Mouse (Mus musculus) heart, postnatal 10 days (tissue): ENCODE results near the gene Napb. TPM values are rescaled to one million over a fixed set of nuclear protein-coding genes. Genes with fewer than 3 reads are reported as not detected.
"Not testable (repeated sequence)": the region's sequence is repeated elsewhere in the genome, so short reads cannot be mapped to it uniquely, and the experiment has no call there.

ENCODE experiments used
- DNase-seq, 2 experiments: peaks; one replicate each; pipeline ENCODE4 v3.0.0; 2021
- intact Hi-C: fragments of 180-260 bp; cut with DNase I; formaldehyde crosslinking; loops from one replicate; pipeline ENCODE4 v1.15.1; 2025
- total RNA-seq, 2 experiments: library from RNA; stranded (reverse); gene quantifications; 2 replicates each; pipeline ENCODE4 v1.2.3; 2021

Gene Napb
- total RNA-seq: 1 to 10 TPM; 2.1 to 2.5 TPM

DNA sequence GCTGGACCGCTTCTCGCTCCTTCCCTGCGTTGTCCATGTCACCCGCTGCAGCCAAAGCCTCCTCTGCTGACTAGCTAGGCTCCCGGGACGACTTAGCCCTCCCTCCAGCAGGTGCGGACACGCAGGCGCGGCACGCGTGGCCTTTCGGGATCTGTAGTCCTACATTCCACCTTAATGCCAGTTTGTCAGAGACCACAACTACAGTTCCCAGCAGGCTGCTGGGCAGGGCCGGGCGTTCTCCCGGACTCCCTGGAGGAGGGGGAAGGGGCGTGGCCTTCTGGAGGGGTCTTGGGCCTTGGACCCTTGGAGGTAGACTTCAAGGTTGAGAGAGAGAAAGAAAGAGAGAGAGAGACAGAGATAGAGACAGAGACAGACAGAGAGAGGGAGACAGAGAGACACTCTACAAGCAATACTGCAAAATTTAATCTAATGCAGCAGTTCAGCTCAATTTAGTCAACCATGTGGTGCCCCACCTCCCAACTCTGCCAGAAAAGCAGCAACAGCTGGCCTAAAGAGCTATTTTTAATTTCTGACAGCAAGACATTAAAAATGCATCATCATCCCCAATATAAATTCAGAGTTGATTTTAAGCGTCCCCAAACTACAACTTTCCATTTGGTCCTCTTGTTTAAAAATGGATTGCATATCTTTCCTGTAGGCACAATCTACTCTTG lies at the start of gene Napb:
Gene Napb, minus strand, starts transcription at position 141 of the 674 bp plus-strand sequence.
- peak; percentile 95 for DNase-seq
- intact Hi-C loops: loop anchor here (2.0 kb wide), 1 partner anchor 52 kb away; the partner anchor contains the start of gene Gzf1

DNA sequence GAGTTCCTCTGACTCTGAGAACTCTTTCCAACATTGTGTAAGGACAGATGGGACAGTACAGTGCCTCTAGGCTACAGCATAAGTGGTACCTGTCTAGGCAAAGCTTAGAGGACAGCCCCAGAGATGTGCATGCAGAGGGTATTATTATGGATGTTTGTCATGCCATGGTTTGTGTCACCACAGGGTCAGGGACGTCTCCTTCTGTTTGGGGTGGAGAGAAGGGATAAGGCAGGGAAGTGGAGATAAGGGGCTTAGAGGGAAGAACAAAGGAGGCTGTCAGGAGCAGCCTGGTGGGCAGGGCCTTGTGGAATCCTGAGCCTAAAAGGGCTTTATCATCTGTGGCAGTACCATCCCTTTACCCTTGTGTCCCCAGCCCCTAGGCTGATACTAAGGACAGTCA lies 49.4 kb upstream of the Napb start, which contains the start of gene 8030411F24Rik:
Gene 8030411F24Rik, plus strand, starts transcription at position 301 of the 400 bp plus-strand sequence.
- intact Hi-C loops: no loop called here
- DNase-seq: no peak

GRCm38 (mm10) chr2:148771397-148771796 lies 39.1 kb upstream of the Napb start, which contains the start of gene Cst11:
Gene Cst11, minus strand, starts transcription at chr2:148771497.
- DNase-seq, intact Hi-C loops: not testable (repeated sequence)

GRCm38 (mm10) chr2:148763648-148764388 lies 31.6 kb upstream of the Napb start:
- intact Hi-C loops: no loop called here
- no peak for DNase-seq

- no peak for DNase-seq
- intact Hi-C loops: loop anchor here (10.0 kb wide), 1 partner anchor 170 kb away; no protein-coding TSS in a partner anchor
These were observed 22.1 kb upstream of the Napb start for GRCm38 (mm10) chr2:148754310-148754846.

GRCm38 (mm10) chr2:148751893-148752813 lies 19.9 kb upstream of the Napb start:
- peak; percentile 82 to 88 for DNase-seq
- intact Hi-C loops: loop anchor here (1.0 to 10.0 kb wide), 3 partner anchors 99 to 167 kb away; no protein-coding TSS in a partner anchor

DNA sequence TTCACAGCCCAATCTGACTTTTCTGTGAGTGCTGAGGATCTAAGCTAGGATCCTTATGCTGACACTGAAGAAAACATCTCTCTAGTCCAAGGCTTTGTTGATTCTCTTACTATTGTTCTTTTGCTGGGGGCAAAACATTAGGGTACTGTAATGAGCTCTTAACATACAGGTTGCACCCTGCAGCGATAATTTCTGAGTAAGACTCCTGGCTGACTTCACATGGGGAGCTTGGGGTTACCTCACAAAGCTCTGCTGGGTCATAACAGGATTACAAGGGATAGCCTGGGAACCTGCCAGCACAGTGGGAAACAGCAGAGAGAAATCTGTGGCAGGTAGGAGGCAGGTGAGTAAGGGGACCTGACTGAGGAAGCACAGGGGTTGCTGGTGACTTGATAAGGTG lies 17.8 kb upstream of the Napb start, which contains the start of gene Cstl1:
Gene Cstl1, plus strand, starts transcription at position 301 of the 400 bp plus-strand sequence.
- intact Hi-C loops: loop anchor here (10.0 kb wide), 1 partner anchor 165 kb away; no protein-coding TSS in a partner anchor
- no peak for DNase-seq

DNA sequence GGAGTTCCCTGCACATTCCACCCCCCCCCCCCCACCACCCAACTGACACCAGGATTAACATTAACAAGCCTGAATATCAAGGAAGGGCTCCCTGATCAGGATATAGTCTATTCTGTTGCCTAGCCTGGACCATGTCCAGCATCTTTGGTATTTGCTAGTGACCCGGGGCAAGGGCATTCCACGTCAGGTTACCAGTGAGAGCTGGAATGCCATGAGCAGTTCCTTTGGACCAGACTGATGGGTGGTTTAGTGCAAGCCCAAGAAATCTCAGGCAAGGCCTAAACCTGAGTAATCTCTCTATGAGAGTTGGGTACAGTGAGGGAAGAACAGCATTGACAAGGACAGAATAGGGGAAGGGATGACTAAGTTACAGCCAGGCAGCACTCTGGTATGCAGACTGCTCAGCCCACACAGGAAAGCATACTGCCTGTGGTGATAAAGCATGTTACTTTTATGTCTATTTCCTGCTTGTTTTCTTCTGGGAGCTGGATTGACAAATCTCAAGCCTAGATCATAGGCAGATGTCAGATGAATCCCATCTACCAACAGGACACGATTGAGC lies 11.7 kb upstream of the Napb start:
- no peak for DNase-seq

GRCm38 (mm10) chr2:148743001-148743400 lies 10.7 kb upstream of the Napb start:
- no peak for DNase-seq
- intact Hi-C loops: no loop called here

More for the DNA sequence above, 11.7 kb upstream of the Napb start:
- intact Hi-C loops: no loop called here

- peak; percentile 24 to 44 for DNase-seq
- intact Hi-C loops: loop anchor here (2.0 kb wide), 1 partner anchor 51 kb away; the partner anchor contains the start of gene Gzf1
These were observed 497 bp downstream of the Napb start for GRCm38 (mm10) chr2:148731614-148732326.

GRCm38 (mm10) chr2:148719271-148719995 lies 12.8 kb downstream of the Napb start:
- DNase-seq: no peak
- intact Hi-C loops: no loop called here

GRCm38 (mm10) chr2:148717072-148717471 lies 15.2 kb downstream of the Napb start:
- no peak for DNase-seq
- intact Hi-C loops: no loop called here

DNA sequence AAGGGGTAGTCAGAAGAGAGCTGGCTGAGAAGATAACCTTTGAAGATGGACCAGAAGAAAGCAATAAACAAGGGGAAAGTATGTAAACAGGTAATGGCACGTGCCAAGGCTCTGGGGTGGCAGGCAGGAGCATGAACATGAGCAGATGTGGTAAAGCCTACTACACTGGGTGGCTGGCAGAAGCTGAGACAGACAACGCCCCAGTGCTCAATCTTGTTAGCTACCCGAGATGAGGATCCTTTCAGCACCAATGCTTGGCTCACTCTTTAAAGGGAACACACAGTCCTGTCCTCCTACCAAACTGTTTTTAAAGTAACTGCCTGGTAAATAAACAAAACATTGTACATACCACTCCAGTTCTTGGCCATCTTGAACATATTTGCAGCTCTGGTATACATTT lies 19.9 kb downstream of the Napb start:
- no peak for DNase-seq
- intact Hi-C loops: no loop called here

DNA sequence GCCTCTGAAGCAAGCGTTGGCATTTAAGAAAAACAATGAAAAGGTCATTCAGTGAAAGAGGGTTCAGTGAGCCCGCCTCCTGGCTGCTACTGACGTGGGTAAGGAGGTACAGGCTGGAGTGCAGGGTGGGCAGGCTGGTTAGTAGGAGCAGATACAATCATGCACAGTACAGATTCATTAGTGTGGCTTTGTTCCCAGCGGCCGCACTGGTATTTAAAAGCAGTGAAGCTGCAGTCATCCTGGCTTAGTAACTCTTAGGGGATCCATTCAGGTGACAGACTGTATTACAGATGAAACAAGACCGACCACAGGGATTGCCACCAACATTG lies 25.1 kb downstream of the Napb start:
- intact Hi-C loops: no loop called here
- no peak for DNase-seq

- peak in 1 of 2 experiments; percentile 34 for DNase-seq
- intact Hi-C loops: no loop called here
These were observed 25.7 kb downstream of the Napb start for GRCm38 (mm10) chr2:148706409-148707201.

GRCm38 (mm10) chr2:148698571-148698970 lies 33.7 kb downstream of the Napb start:
- intact Hi-C loops: no loop called here
- DNase-seq: no peak

GRCm38 (mm10) chr2:148690781-148691180 lies 41.5 kb downstream of the Napb start:
- intact Hi-C loops: no loop called here
- DNase-seq: no peak

DNA sequence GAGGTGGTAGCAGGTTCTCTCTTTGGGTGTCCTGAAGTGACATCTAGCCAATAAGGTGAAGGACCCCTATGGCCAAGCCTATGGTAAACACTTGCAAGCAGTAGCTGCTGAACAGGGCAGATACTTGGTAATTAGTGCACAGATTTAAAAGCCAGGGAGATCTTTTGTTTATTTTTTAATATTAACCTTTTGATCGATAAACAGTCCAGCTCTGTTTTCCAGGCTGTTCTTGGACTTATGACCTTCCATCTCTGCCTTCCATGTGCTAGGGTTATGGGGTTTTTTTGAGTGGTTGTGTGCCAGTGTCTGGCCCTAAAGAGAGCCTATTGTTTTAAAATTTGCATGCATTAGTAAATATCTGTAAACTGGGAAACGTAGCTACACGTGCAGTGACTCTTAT lies 42.0 kb downstream of the Napb start:
- intact Hi-C loops: no loop called here

More for the DNA sequence above, 42.0 kb downstream of the Napb start:
- no peak for DNase-seq
